Mouse (Mus musculus) splenic B cell, adult 2 months (primary cell): ENCODE data around the gene Serp2.

Source experiments
- DNase-seq: peaks from one replicate; pipeline ENCODE4 v3.0.0-alpha.2; 2011; ENCODE audit warnings: low read depth, low spot score
- H3K27me3 ChIP-seq: 2 replicates; pipeline ENCODE4 v1.6.1; 2012; ENCODE audit warnings: mild to moderate bottlenecking, low read length, moderate library complexity, mixed read lengths; ENCODE audit not compliant: control insufficient read depth, poor library complexity, insufficient read depth, severe bottlenecking
- H3K36me3 ChIP-seq: 2 replicates; pipeline ENCODE4 v1.6.1; 2012; ENCODE audit warnings: mild to moderate bottlenecking, low read length, moderate library complexity, mixed read lengths; ENCODE audit not compliant: control insufficient read depth, poor library complexity, insufficient read depth, severe bottlenecking

Gene Serp2

GRCm38 (mm10) chr14:76503231-76503851, 53.3 kb downstream of the Serp2 start:
- Histone ChIP-seq H3K36me3 (no peaks in the 10 kb centered on the region), H3K27me3 (no peaks in the 10 kb centered on the region)
- DNase-seq = peak; percentile 81

DNA sequence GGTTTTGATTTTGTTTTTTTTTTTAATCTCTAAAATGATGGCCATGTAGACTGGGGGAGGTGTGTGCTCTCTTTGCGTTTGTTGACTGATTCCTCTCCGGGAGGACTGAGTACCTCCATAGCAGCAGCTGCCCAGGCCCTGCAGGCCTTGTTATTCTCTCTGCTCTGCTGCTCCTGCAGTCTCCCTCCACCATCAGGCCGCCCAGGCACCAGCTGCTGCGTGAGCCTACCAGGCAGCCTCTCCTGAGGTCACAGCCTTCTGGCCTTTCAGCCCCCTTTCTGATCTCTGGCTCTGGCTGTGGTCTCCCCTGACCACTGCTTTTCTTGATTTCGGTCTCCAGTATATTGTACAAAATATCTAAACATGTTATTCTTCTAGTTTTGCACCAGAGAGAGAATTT, 56.7 kb downstream of the Serp2 start:
- H3K27me3 ChIP-seq = no peaks in the 10 kb centered on the region
- DNase-seq = no peak
- H3K36me3 ChIP-seq = no peaks in the 10 kb centered on the region

GRCm38 (mm10) chr14:76499492-76499891, 57.2 kb downstream of the Serp2 start:
- DNase-seq = no peak
- H3K27me3 ChIP-seq = no peaks in the 10 kb centered on the region
- no peaks in the 10 kb centered on the region for H3K36me3 ChIP-seq

DNA sequence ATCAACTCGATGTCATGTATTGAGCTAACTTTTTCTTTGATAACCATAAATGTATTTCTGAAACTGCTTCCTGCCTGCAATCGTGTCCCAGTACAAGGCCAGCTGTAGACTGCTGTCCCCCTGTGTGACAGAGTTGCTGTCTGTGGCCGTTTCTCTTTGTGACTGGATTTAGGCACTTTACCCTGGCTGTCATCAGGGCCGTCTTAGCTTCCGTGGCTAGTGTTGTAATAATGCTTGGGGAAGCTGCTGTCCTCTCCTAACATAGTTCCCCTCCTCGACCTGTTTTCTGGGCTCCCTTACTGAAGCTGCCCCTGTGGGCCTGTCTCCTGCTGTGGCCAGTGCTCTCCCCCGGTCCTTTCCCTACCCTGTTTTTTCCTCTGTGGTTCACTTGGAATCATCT, 58.5 kb downstream of the Serp2 start:
- DNase-seq = no peak
- no peaks in the 10 kb centered on the region for H3K27me3 ChIP-seq
- no peaks in the 10 kb centered on the region for H3K36me3 ChIP-seq

DNA sequence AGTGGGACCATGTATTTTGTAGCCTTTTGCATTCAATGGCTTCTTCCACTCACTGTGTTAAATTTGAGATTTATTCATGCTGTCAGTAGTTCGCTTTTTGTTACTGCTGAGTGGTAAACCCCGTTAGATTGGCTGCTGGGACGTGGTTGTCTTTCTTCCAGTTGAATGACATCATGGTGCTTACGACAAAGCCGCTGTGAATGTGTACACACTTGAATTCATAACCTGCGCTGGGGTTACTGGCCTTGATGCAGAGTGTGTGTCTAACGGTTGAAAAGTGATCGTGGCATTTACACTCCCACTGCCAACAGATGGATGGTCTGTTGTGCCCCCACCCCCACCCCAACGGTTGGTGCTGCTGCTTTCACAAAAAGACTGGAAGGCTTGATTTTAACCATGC, 59.5 kb downstream of the Serp2 start:
- DNase-seq = no peak
- no peaks in the 10 kb centered on the region for H3K36me3 ChIP-seq
- H3K27me3 ChIP-seq = no peaks in the 10 kb centered on the region

- Histone ChIP-seq H3K27me3 (no peaks in the 10 kb centered on the region), H3K36me3 (no peaks in the 10 kb centered on the region)
- no peak for DNase-seq
These were observed 61.7 kb downstream of the Serp2 start for GRCm38 (mm10) chr14:76495022-76495421.

- no peaks in the 10 kb centered on the region for H3K36me3 ChIP-seq
- no peak for DNase-seq
These were observed 67.6 kb downstream of the Serp2 start for GRCm38 (mm10) chr14:76489128-76489527.

GRCm38 (mm10) chr14:76488101-76489044, 68.3 kb downstream of the Serp2 start:
- H3K36me3 ChIP-seq = no peaks in the 10 kb centered on the region
- no peaks in the 10 kb centered on the region for H3K27me3 ChIP-seq
- no peak for DNase-seq

More at GRCm38 (mm10) chr14:76489128-76489527, 67.6 kb downstream of the Serp2 start:
- no peaks in the 10 kb centered on the region for H3K27me3 ChIP-seq

DNA sequence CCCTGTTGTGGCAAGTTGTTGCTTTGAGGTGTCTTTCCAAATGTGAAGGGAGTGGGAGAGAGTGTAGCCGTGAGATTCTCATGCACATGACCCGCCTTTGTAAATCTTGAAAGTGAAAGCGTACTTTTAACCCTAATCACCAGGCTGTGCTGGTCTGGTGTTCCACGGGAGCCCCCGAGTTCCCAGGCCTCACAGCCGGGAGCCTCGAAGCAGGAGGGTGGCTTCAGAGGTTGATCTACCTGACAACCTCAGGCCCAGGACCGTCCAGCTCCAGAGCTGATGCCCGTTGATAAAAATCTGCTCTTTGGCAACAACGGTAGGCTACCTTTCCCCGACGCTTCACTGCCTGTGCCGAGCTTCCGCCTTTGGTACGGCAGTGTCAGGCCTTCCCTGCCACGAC, 69.1 kb downstream of the Serp2 start:
- DNase-seq = no peak
- Histone ChIP-seq H3K36me3 (no peaks in the 10 kb centered on the region), H3K27me3 (no peaks in the 10 kb centered on the region)

GRCm38 (mm10) chr14:76483701-76484100, 73.0 kb downstream of the Serp2 start:
- no peak for DNase-seq
- Histone ChIP-seq H3K36me3 (no peaks in the 10 kb centered on the region), H3K27me3 (no peaks in the 10 kb centered on the region)
